Mouse (Mus musculus): ENCODE results near the gene Adamts17.

Gene Adamts17

GRCm38 (mm10) chr7:67065631-67066030 lies 226.1 kb downstream of the Adamts17 start:
- DNase-seq (ENCODE audit: low read depth in 2 of 2, low spot score in 2 of 2): no peak

GRCm38 (mm10) chr7:67072015-67072685 lies 232.6 kb downstream of the Adamts17 start:
- no peak for DNase-seq (ENCODE audit: low read depth in 2 of 2, low spot score in 2 of 2)

GRCm38 (mm10) chr7:67082751-67083150 lies 243.2 kb downstream of the Adamts17 start:
- no peak for DNase-seq (ENCODE audit: low read depth in 2 of 2, low spot score in 2 of 2)

GRCm38 (mm10) chr7:67087759-67088158 lies 248.2 kb downstream of the Adamts17 start:
- DNase-seq (ENCODE audit: low read depth in 2 of 2, low spot score in 2 of 2): no peak

DNA sequence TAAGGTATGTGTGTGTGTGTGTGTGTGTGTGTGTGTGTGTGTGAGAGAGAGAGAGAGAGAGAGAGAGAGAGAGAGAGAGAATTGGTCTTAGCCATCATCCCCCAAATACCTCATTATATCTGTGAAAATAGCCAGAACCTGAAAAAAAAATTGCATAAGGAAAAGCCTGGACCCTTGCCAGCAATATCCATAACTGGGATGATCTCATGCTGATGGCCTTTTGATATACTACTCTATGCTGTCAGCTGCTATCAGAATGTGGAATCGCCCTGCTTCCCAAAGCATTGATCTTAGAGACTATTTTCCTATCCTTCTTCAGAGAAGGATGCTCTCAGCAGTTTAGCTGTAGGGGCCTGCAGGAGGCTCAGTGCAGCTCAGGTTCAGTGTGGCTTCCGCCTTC lies 257.6 kb downstream of the Adamts17 start:
- no peak for DNase-seq (ENCODE audit: low read depth in 2 of 2, low spot score in 2 of 2)

DNA sequence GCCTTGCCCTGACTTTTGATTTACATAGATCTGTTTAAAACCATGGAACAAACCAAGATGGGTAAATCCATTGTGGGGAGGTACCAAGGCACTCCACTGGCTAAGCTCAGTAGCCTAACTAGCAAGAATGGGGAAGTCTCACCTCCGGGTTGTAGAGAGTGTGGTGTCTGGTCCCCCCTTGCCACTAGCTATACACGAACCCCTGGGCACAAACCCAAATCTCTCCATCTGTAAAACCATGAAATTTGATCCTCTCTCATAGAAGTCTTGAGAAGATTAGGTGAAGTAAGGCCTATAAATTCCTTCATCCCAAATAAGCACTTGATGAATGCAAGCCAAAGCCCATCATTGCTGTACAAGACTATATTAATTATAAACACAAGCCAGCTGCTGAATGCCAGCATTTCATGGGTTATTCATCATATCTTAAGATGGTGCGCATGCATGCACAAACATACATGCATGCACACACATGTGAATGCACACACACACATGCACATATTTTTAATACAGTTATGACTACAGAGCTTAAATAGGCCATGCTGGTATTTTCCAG lies 262.0 kb downstream of the Adamts17 start:
- DNase-seq (ENCODE audit: low read depth in 2 of 2, low spot score in 2 of 2): no peak

GRCm38 (mm10) chr7:67110551-67111159 lies 271.1 kb downstream of the Adamts17 start:
- no peak for DNase-seq (ENCODE audit: low read depth in 2 of 2, low spot score in 2 of 2)

DNA sequence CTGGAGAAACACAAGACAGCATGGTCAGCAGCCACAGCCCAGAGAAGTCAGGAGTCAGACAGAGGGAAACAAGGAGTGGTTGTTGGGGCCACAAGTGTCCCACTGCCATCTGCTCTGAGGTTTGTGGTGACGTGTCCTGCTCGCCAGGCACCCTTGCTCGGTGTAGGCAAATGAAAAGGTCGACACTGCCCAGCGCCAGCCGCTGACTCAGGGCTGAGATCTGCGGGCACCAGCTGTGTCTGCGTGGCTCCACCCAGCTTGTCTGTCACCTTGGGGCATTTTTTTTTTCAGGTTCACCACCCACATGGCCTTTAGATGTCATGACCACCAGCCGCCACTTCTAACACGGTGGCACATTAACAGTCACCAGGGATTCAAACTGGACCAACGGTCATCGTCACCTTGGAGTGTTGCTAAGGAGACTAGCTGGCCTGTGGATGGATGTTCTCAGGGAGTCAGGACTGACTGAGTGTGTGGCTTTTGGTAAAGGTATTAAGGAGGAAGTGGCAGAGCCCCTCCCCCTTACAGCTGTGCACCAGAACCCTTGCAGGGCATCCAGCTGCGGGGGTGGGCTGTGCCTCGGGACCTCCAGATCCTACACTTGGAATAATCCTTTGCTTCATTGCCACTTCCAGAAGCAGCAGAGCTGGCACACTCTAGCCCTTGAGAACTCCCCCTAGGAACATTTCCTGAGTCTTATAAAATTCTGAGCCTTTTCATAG lies 273.1 kb downstream of the Adamts17 start:
- DNase-seq (ENCODE audit: low read depth in 2 of 2, low spot score in 2 of 2): no peak

DNA sequence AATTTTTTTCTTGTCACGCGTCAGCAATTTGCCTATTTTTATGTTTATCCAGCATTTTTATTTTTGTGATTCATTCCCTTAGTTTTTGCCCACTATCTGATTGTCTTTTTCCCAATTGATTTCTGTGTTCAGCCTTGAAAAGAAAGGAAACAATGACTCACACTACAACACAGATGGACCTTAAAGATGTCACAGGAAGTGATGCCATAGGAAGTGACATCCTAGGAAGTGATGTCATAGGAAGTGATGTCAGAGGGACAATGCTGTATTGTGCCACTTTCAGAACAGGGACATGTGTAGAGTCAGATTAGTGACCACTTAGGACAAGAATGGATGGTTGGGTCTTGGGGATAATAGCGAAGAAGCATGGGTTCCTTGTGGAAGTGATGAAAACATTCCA lies 274.5 kb downstream of the Adamts17 start:
- DNase-seq (ENCODE audit: low read depth in 2 of 2, low spot score in 2 of 2): no peak

DNA sequence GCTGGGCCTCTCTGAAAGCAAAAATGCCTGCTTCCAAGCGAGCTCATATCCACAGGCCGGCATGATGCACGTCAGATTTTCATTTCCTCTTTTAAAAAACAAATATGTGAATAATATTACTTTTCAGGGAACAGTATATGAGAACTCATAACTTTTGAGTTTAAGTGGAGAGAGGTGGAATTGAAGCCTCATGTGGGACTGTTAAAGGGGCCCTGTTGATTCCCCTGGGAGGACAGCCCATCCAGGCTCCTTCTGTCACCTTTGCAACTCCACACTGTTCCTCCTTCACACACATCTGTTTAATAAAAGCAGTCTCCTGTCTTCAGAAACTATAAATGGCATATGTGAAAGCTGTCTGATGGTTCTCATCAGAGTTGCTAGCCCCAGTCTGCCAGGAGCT lies 275.5 kb downstream of the Adamts17 start:
- no peak for DNase-seq (ENCODE audit: low read depth in 2 of 2, low spot score in 2 of 2)

GRCm38 (mm10) chr7:67135140-67135539 lies 295.6 kb downstream of the Adamts17 start:
- DNase-seq (ENCODE audit: low read depth in 2 of 2, low spot score in 2 of 2): no peak

DNA sequence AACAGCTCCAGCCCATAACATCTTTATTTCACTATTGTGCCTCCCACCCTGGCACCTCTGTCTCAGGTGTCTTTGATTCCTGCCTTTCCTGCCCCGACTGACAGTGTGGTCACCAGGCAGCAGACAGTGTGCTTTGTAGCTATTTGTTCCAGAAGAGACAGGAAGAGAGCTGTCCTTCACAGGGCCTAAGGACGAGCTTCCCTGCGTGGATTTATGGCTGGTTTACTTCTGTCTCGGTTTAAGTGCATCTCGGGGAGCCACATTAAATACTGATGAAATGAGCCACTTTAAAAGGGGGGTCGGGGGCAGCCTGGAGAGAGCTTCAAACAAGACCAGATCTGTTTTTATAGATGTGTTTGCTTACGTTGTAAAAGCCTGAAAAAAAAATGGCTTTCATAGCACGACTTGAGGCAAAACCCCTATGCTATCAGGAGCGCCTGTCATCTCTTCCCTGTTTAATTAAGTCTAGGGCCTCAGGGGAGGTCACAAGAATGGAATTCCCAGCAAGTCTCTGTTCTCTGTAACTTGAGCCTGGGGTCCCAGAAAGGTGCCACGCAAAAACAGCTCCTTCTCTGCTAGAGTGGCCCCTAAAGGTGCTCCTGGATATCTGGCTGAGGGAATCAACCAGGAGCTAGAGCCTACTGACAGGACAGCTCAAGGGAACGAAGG lies 302.9 kb downstream of the Adamts17 start:
- no peak for DNase-seq (ENCODE audit: low read depth in 2 of 2, low spot score in 2 of 2)

DNA sequence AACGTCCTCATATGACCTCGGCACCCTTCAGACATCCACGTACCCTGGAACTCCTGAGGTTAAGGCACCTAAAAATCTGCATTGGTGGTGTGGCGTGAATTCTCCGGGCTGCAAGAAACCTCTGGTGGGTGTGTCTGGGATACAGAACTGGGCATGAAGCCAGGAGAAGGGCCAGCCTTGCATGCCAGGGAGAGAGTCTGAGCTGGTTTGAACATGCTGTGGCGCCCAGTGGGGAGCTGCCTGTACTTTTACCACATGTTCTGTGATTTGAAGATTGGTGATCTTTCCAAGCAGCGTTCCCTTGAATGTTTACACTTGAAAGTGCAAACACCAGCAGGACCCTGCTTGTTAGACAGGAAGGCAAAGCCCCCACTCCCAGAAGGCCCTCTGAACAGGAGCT lies 306.2 kb downstream of the Adamts17 start:
- DNase-seq (ENCODE audit: low read depth in 2 of 2, low spot score in 2 of 2): no peak

GRCm38 (mm10) chr7:67146151-67146550 lies 306.6 kb downstream of the Adamts17 start:
- DNase-seq (ENCODE audit: low read depth in 2 of 2, low spot score in 2 of 2): no peak

GRCm38 (mm10) chr7:67149707-67150106 lies 310.2 kb downstream of the Adamts17 start:
- no peak for DNase-seq (ENCODE audit: low read depth in 2 of 2, low spot score in 2 of 2)

DNA sequence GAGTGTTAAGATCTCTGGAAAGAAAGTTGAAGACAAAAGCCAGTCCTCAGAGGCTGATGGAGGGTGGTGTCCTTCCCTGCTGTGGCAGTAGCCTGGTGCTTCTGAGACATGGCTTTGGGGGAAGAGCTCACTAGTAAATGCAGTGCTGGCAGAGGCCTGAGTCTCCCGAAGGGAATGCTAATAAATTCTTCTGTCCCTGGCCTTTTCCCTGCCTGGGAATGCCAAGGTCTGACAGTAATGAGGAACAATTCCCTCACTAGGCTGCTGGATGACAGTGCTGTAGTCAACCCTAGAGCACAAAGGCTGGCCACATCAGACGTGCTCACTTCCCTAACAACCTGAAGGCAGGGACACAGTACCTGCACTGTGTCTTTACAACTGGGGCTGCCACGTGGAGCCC lies 313.1 kb downstream of the Adamts17 start:
- DNase-seq (ENCODE audit: low read depth in 2 of 2, low spot score in 2 of 2): no peak

DNA sequence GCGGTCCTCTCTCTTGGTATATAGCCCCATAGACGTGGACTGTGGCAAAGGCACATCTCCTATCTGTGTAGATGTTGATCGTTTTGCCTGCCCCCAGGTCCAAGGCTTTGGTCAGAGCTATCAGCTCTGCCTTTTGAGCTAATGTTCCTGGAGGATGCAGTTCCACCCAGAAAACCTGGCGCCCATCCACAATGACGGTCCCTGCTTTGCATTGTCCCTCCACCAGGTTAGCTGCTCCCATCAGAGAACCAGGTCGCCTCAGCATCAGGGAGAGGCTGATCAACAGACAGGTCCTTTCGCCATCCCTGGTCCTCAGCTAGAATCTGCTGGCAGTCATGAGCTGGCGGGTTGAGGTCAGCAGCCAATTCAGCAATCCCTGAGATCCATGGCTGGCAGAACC lies 322.6 kb downstream of the Adamts17 start:
- no peak for DNase-seq (ENCODE audit: low read depth in 2 of 2, low spot score in 2 of 2)

GRCm38 (mm10) chr7:67168288-67168687 lies 328.8 kb downstream of the Adamts17 start:
- DNase-seq (ENCODE audit: low read depth in 2 of 2, low spot score in 2 of 2): no peak

- DNase-seq (ENCODE audit: low read depth in 2 of 2, low spot score in 2 of 2): no peak
Measured at GRCm38 (mm10) chr7:67168763-67169569, 329.4 kb downstream of the Adamts17 start.

DNA sequence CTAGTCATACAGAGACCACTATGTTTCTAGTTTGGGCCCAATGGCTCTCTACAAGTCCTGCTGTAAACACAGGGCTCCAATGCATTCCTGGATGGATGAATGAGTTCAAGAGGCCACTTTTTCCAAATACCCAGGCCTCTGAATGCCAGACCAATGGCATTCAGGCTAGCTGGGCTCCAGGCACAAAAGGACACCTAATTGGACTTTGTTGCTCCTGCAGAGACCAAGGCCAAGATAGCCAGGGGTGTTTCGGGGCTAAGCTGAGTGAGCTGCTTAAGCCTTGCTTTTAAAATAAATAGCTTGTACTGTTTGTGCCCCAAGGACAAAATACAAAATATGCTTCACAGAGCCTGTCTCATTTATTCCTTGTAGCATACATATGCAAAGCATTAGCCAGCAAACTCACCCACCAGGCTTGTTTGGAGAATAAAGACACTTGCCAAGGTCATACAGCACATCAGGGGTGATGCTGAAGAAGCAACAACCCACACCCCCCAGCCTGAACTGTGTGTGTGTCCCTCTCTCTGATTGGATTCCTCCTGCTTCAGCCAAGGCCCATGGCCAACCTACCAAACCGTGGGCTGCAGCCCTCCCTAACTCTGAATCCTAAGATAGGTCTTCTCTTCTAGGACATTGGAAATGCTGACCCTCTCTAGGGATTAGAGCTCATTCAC lies 334.1 kb downstream of the Adamts17 start:
- DNase-seq (ENCODE audit: low read depth in 2 of 2, low spot score in 2 of 2): no peak

Data from CD8-positive naive resting alpha-beta T cell, adult 2 months (primary cell).